ENCODE assay signal across 8 mouse cellular contexts in the genomic region with DNA sequence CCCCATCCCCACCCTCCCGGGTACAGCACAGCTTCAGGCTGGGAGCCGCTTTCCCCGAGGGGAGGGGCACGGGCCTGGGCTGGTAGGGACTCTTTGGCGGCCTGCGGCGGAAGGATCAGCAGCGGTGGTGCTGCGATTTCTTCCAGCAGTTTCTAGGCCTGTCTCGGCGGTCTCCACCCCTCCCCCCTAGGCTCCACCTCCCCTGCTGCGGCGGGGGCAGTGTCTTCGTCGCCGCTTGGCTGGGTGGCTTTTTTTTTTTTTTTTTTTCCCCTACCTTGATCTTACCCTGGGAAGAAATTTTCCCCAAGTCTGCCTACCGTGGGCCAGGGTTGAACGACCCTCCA. TPM values are rescaled to one million over a fixed set of nuclear protein-coding genes. Genes with fewer than 3 reads are reported as not detected.
A peak's percentile ranks its signal among the peaks of the same experiment; 100 is the strongest.
DNase-seq lines count a peak whose midpoint lies in the region; ATAC-seq lines count a peak whose summit lies in the region.

No protein-coding gene starts in this region.

- H3K27me3 ChIP-seq in hindbrain, embryonic 13.5 days = no peaks in the 10 kb centered on the region

- H3K9me3 ChIP-seq in hindbrain, embryonic 13.5 days = no peaks in the 10 kb centered on the region

- peak overlapping the region; percentile 79 for H3K4me2 ChIP-seq in hindbrain, embryonic 13.5 days

- H3K4me1 ChIP-seq in hindbrain, embryonic 13.5 days (replicated peaks) = peaks cover 50% of the 10 kb centered on the region

- WGBS in hindbrain, embryonic 13.5 days = 0% methylated on average over 17 of the region's 18 CpGs

- H3K4me3 ChIP-seq in hindbrain, embryonic 13.5 days = peak overlapping the region; percentile 99

- ATAC-seq in hindbrain, embryonic 13.5 days (ENCODE audit: low FRiP score) = peak; percentile 67

- H3K9ac ChIP-seq in hindbrain, embryonic 13.5 days = peak overlapping the region; percentile 100

- peaks cover 29% of the 10 kb centered on the region for H3K36me3 ChIP-seq in hindbrain, embryonic 13.5 days

- DNase-seq in R1 (ENCODE audit: low read depth, low spot score) = peak; percentile 97
- DNase-seq in cerebellum, postnatal 14 days = peak; percentile 97 to 98
- peak; percentile 95 to 97 for DNase-seq in frontal cortex, postnatal 14 days (ENCODE audit: low spot score in 2 of 2)
- peak; percentile 96 to 97 for DNase-seq in layer of hippocampus, postnatal 36 days
- DNase-seq in lung, postnatal 25 days (ENCODE audit: low spot score) = peak; percentile 98
- DNase-seq in retina, embryonic 14.5 days (ENCODE audit: low spot score) = peak; percentile 95
- peak; percentile 99 for DNase-seq in thymus, postnatal 36 days

- H3K27ac ChIP-seq in hindbrain, embryonic 13.5 days = peak overlapping the region; percentile 99

RNA-seq across cellular contexts. Expression of gene Hsp90ab1, which starts 0.7 kb away (rescaled TPM):
- polyA plus RNA-seq in hindbrain, embryonic 13.5 days (2015; fragmentation: Nextera tagmentation; extraction: Ambion mirVana) = 1,593 and 1,619 TPM in 2 replicates
- 1,000 to 10,000 TPM; 1,811 to 1,865 TPM for total RNA-seq in layer of hippocampus, postnatal 36 days (2021)

RNA-seq across cellular contexts. Expression of gene Slc35b2, which starts 10.1 kb away (rescaled TPM):
- 86.5 and 91.1 TPM in 2 replicates for polyA plus RNA-seq in hindbrain, embryonic 13.5 days (2015; fragmentation: Nextera tagmentation; extraction: Ambion mirVana)
- 10 to 100 TPM; 28.2 to 29.4 TPM for total RNA-seq in layer of hippocampus, postnatal 36 days (2021)

RNA-seq across cellular contexts. Expression of gene Nfkbie, which starts 18.2 kb away (rescaled TPM):
- 5.6 and 6.5 TPM in 2 replicates for polyA plus RNA-seq in hindbrain, embryonic 13.5 days (2015; fragmentation: Nextera tagmentation; extraction: Ambion mirVana)
- 1 to 10 TPM; 2.6 to 3.4 TPM for total RNA-seq in layer of hippocampus, postnatal 36 days (2021)

RNA-seq across cellular contexts. Expression of gene Tmem151b, which starts 24.3 kb away (rescaled TPM):
- 26.6 and 27.3 TPM in 2 replicates for polyA plus RNA-seq in hindbrain, embryonic 13.5 days (2015; fragmentation: Nextera tagmentation; extraction: Ambion mirVana)
- 100 to 1,000 TPM; 106 to 112 TPM for total RNA-seq in layer of hippocampus, postnatal 36 days (2021)

RNA-seq across cellular contexts. Expression of gene Slc29a1, which starts 25.7 kb away (rescaled TPM):
- polyA plus RNA-seq in hindbrain, embryonic 13.5 days (2015; fragmentation: Nextera tagmentation; extraction: Ambion mirVana) = 33.7 and 38.2 TPM in 2 replicates
- total RNA-seq in layer of hippocampus, postnatal 36 days (2021) = 10 to 100 TPM; 20.8 to 21.5 TPM

Comparison
In these comparisons a context has a peak if more than half of its experiments do, and no peak if none do; other contexts are left out.
1. Peak in every context shown above with its lines: DNase-seq, ATAC-seq, H3K4me3 ChIP-seq and H3K27ac ChIP-seq.